Mouse (Mus musculus): ENCODE results near the gene Igfbp1. TPM values are rescaled to one million over a fixed set of nuclear protein-coding genes. Genes with fewer than 3 reads are reported as not detected.
"Not testable (repeated sequence)": the region's sequence is repeated elsewhere in the genome, so short reads cannot be mapped to it uniquely, and the experiment has no call there.

Gene Igfbp1
- total RNA-seq, 1 experiment from 2014 or later, result not detected

- ATAC-seq (ENCODE audit: extremely low read depth, insufficient number of reproducible peaks, low FRiP score, poor library complexity, severe bottlenecking), result not testable (repeated sequence)
These were observed 24.2 kb downstream of the Igfbp1 start for GRCm38 (mm10) chr11:7221826-7222225.

- no peak for ATAC-seq (ENCODE audit: extremely low read depth, insufficient number of reproducible peaks, low FRiP score, poor library complexity, severe bottlenecking)
These were observed 28.6 kb downstream of the Igfbp1 start for GRCm38 (mm10) chr11:7226200-7226599.

GRCm38 (mm10) chr11:7226810-7227550, 29.4 kb downstream of the Igfbp1 start:
- ATAC-seq (ENCODE audit: extremely low read depth, insufficient number of reproducible peaks, low FRiP score, poor library complexity, severe bottlenecking), result no peak

- no peak for ATAC-seq (ENCODE audit: extremely low read depth, insufficient number of reproducible peaks, low FRiP score, poor library complexity, severe bottlenecking)
These were observed 30.5 kb downstream of the Igfbp1 start for GRCm38 (mm10) chr11:7228107-7228506.

- no peak for ATAC-seq (ENCODE audit: extremely low read depth, insufficient number of reproducible peaks, low FRiP score, poor library complexity, severe bottlenecking)
These were observed 32.4 kb downstream of the Igfbp1 start for GRCm38 (mm10) chr11:7230000-7230399.

GRCm38 (mm10) chr11:7231958-7232357, 34.4 kb downstream of the Igfbp1 start:
- ATAC-seq (ENCODE audit: extremely low read depth, insufficient number of reproducible peaks, low FRiP score, poor library complexity, severe bottlenecking), result no peak

- no peak for ATAC-seq (ENCODE audit: extremely low read depth, insufficient number of reproducible peaks, low FRiP score, poor library complexity, severe bottlenecking)
These were observed 35.8 kb downstream of the Igfbp1 start for GRCm38 (mm10) chr11:7233333-7233732.

- ATAC-seq (ENCODE audit: extremely low read depth, insufficient number of reproducible peaks, low FRiP score, poor library complexity, severe bottlenecking), result no peak
These were observed 36.9 kb downstream of the Igfbp1 start for GRCm38 (mm10) chr11:7234436-7234835.

GRCm38 (mm10) chr11:7234981-7235609, 37.5 kb downstream of the Igfbp1 start:
- ATAC-seq (ENCODE audit: extremely low read depth, insufficient number of reproducible peaks, low FRiP score, poor library complexity, severe bottlenecking), result no peak

GRCm38 (mm10) chr11:7236751-7237150, 39.2 kb downstream of the Igfbp1 start:
- ATAC-seq (ENCODE audit: extremely low read depth, insufficient number of reproducible peaks, low FRiP score, poor library complexity, severe bottlenecking), result no peak

- no peak for ATAC-seq (ENCODE audit: extremely low read depth, insufficient number of reproducible peaks, low FRiP score, poor library complexity, severe bottlenecking)
These were observed 40.1 kb downstream of the Igfbp1 start for GRCm38 (mm10) chr11:7237712-7238111.

- no peak for ATAC-seq (ENCODE audit: extremely low read depth, insufficient number of reproducible peaks, low FRiP score, poor library complexity, severe bottlenecking)
These were observed 41.0 kb downstream of the Igfbp1 start for GRCm38 (mm10) chr11:7238546-7238945.

GRCm38 (mm10) chr11:7239041-7239740, 41.6 kb downstream of the Igfbp1 start:
- ATAC-seq (ENCODE audit: extremely low read depth, insufficient number of reproducible peaks, low FRiP score, poor library complexity, severe bottlenecking), result no peak

- no peak for ATAC-seq (ENCODE audit: extremely low read depth, insufficient number of reproducible peaks, low FRiP score, poor library complexity, severe bottlenecking)
These were observed 47.2 kb downstream of the Igfbp1 start for GRCm38 (mm10) chr11:7244782-7245181.

GRCm38 (mm10) chr11:7250415-7250814, 52.8 kb downstream of the Igfbp1 start:
- no peak for ATAC-seq (ENCODE audit: extremely low read depth, insufficient number of reproducible peaks, low FRiP score, poor library complexity, severe bottlenecking)

GRCm38 (mm10) chr11:7250870-7251269, 53.3 kb downstream of the Igfbp1 start:
- ATAC-seq (ENCODE audit: extremely low read depth, insufficient number of reproducible peaks, low FRiP score, poor library complexity, severe bottlenecking), result no peak
